Mouse (Mus musculus) forebrain, embryonic 10.5 days (tissue): ENCODE measurements at regions not wholly inside any gene's neighbourhood (a gene's known extent, or its start where the extent isn't known, plus 50 kb on each side); places are given as distances from the start of the nearest gene placed in this dataset.

Experiments used
- DNase-seq: peaks from one replicate; pipeline ENCODE4 v3.0.0-alpha.2; 2017; ENCODE audit warnings: low spot score; ENCODE audit errors: extremely low spot score
- H3K27ac ChIP-seq: fragments of 300-500 bp; sonication (generic); 2 replicates; pipeline ENCODE4 v1.5.1; 2016; ENCODE audit warnings: mild to moderate bottlenecking
- H3K27me3 ChIP-seq: fragments of 300-500 bp; sonication (generic); 2 replicates; pipeline ENCODE4 v1.6.1; 2016; ENCODE audit warnings: mild to moderate bottlenecking; ENCODE audit not compliant: poor library complexity, severe bottlenecking
- H3K36me3 ChIP-seq: fragments of 300-500 bp; sonication (generic); replicated peaks from 2 replicates; pipeline ENCODE4 v1.6.1; 2016; ENCODE audit warnings: mild to moderate bottlenecking, moderate library complexity
- H3K4me1 ChIP-seq: fragments of 300-500 bp; sonication (generic); 2 replicates; pipeline ENCODE4 v1.6.1; 2016
- H3K4me3 ChIP-seq: fragments of 300-500 bp; sonication (generic); 2 replicates; pipeline ENCODE4 v1.5.1; 2016; ENCODE audit warnings: mild to moderate bottlenecking, moderate library complexity
- H3K9me3 ChIP-seq: fragments of 300-500 bp; sonication (generic); 2 replicates; pipeline ENCODE4 v1.6.1; 2016; ENCODE audit warnings: mild to moderate bottlenecking, moderate library complexity
- WGBS: fragments of 180-500 bp; shearing (Covaris S2); methylation state at CpG from one replicate; pipeline ENCODE4 v1.1.7; 2016; 5-methylcytosine and 5-hydroxymethylcytosine counted together

DNA sequence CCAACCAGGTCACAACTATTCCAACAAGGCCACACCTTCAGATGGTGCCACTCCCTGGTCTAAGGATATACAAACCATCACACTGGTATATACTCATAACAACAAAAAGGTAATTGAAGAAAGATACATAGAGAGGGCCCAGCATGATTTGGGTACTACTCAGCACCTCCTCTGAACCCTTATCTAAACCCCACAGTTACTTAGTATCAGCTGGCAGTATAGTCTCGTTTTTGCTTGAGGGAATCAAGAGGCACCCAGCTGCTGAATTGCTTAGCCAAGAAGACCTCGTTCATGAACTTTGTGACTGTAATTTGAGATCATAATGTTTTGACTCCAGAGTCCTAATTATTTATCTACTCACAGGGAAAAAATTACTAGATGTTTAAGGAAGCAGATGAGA, 175.6 kb upstream of the Crbn start:
- 75% methylated on average over 2 of the region's 2 CpGs for WGBS
- Histone ChIP-seq H3K9me3 (no peaks in the 10 kb centered on the region), H3K27me3 (no peaks in the 10 kb centered on the region), H3K27ac (no peak overlapping the region), H3K4me1 (no peaks in the 10 kb centered on the region), H3K36me3 (no peaks in the 10 kb centered on the region), H3K4me3 (no peak overlapping the region)
- no peak for DNase-seq

DNA sequence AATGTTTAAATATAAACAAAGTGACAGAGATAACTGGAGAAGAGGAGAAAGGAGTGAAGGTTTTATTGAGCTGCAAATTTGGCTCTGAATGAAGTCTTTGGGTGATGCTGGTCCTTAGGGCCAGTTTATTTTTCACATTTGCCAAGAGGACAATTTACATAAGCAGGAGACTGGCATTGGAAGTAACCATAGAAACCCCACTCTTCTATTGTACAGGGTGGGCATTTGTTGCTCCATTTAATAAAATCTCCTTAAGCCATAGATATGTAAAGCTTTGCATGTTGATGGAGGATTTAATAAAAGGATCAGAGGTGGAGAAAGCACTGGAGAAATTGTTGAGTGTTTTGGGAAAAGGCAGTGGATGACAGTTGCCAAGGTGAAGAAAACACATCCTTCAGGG, 178.8 kb upstream of the Crbn start:
- Histone ChIP-seq H3K4me3 (no peak overlapping the region), H3K9me3 (no peaks in the 10 kb centered on the region), H3K36me3 (no peaks in the 10 kb centered on the region), H3K27me3 (no peaks in the 10 kb centered on the region), H3K27ac (no peak overlapping the region), H3K4me1 (no peaks in the 10 kb centered on the region)
- DNase-seq: no peak

DNA sequence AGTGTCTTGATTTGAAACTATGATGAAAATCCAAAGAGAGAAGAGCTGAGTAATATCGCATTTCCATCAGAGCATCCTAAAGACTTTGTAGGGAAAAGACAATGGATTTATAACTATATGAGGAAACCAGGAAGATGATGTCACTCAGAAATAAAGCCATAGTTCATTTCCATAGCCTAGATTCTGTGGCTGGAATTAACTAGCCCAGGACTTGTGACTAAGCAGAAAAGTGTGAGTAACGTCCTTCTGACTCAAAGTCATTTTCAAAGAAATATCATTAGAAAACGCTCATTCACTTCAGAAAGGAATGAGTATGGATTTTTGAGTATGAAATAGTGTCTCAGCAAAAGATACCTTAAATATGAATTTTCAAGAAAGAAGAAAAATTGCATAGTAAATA, 179.9 kb upstream of the Crbn start:
- no peaks in the 10 kb centered on the region for H3K27me3 ChIP-seq
- DNase-seq: no peak
- no peaks in the 10 kb centered on the region for H3K9me3 ChIP-seq
- H3K4me3 ChIP-seq: no peak overlapping the region
- no peaks in the 10 kb centered on the region for H3K4me1 ChIP-seq
- H3K27ac ChIP-seq: no peak overlapping the region
- no peaks in the 10 kb centered on the region for H3K36me3 ChIP-seq
- 90% methylated on average over 3 of the region's 3 CpGs for WGBS

DNA sequence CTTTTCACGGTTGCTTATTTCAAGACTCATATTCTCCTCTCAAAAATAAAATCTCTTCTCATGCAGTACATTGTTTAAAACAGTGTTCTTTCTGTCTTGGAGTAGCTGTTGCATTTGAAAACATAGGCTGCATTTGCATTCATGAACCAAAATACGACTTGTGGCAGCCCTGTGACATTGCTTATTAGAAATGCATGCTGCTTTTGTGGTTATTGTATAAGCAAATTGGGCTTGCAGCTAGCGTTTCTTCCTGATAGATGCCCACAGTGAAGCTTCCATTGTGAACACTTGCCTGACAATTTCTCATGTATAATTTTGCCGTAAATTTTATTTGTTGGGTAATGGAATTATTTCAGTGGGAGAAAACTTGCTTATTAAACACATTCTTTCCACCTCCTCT, 180.3 kb upstream of the Crbn start:
- no peak overlapping the region for H3K27ac ChIP-seq
- no peaks in the 10 kb centered on the region for H3K36me3 ChIP-seq
- H3K9me3 ChIP-seq: no peaks in the 10 kb centered on the region
- H3K4me1 ChIP-seq: no peaks in the 10 kb centered on the region
- WGBS: 84% methylated on average over 4 of the region's 4 CpGs
- no peaks in the 10 kb centered on the region for H3K27me3 ChIP-seq
- no peak overlapping the region for H3K4me3 ChIP-seq
- no peak for DNase-seq

DNA sequence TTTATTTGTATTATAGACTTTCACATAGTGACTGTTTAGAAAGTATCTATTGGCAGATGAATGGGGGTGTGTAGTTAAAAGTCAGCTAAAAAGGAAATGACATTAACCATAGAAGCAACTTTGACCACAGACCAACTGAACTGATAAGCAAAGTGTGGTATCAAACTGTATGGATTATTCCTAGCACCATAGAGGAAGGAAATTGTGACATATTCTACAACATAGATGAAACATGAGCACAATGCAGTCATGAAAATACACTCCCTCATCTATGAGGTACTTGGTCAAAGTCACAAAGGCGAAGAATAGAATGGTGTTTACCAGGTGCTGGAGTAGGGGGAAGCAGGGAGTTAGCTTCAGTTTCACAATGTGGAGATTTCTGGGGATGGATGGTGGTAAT, 181.4 kb upstream of the Crbn start:
- Histone ChIP-seq H3K36me3 (no peaks in the 10 kb centered on the region), H3K27ac (no peak overlapping the region), H3K9me3 (no peaks in the 10 kb centered on the region), H3K4me1 (no peaks in the 10 kb centered on the region), H3K4me3 (no peak overlapping the region), H3K27me3 (no peaks in the 10 kb centered on the region)
- 92% methylated on average over 1 of the region's 1 CpGs for WGBS
- DNase-seq: no peak

DNA sequence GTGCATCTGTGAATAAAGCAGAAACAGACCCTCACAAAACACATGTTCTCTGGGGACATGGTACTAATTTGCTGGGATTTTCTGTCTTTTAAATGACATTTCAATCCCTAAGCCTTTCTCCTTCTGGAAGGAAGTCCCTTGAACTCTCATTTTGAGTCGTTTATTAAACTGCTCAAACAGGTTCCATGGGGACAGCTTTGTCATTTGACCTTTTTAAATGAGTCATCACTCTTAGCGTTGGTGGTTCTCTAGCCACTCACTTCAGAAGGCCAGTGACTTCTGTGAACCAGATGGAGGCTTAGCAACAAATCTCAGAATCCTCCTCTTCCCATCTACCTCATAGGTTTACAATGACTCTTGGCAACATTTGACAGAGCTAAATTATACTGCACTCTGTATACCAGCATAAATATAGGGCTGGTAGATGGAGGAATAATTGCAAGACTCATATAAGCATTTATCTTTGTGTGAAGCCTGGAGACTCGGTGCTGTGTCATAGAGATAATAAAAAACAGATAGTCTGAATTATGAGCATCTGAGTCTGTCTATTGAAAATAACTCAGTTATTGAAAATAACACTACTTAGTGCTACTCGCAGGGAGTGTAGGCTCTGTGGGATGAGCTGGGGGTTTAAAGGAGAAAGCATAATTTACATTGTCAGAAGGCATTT, 185.4 kb upstream of the Crbn start:
- no peaks in the 10 kb centered on the region for H3K9me3 ChIP-seq
- no peaks in the 10 kb centered on the region for H3K27me3 ChIP-seq
- no peaks in the 10 kb centered on the region for H3K4me1 ChIP-seq
- no peak for DNase-seq
- H3K36me3 ChIP-seq: no peaks in the 10 kb centered on the region
- WGBS: 78% methylated on average over 4 of the region's 4 CpGs
- H3K4me3 ChIP-seq: no peak overlapping the region
- H3K27ac ChIP-seq: no peak overlapping the region

DNA sequence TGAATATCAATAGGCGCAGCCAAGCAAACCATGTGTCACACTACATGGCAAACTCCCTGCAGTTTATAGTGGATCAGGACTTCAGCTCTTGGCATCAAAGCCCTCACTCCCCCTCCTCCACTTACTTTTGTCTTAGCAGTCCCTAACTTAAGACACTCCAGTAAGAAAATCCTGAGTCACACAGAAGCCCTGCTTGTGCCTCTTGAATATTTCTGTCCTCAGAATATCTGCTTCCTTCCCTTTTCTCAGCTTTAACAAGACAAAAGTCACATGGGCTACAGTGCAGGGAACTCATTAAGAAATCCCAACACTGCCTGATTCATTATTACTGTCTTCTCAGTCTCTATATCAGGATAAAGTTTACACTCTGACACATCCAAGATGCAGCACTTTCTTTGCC, 191.7 kb upstream of the Crbn start:
- no peaks in the 10 kb centered on the region for H3K4me1 ChIP-seq
- H3K27me3 ChIP-seq: no peaks in the 10 kb centered on the region
- no peaks in the 10 kb centered on the region for H3K9me3 ChIP-seq
- H3K4me3 ChIP-seq: no peak overlapping the region
- H3K27ac ChIP-seq: no peak overlapping the region
- H3K36me3 ChIP-seq: no peaks in the 10 kb centered on the region
- no peak for DNase-seq
- WGBS: 87% methylated on average over 1 of the region's 1 CpGs

DNA sequence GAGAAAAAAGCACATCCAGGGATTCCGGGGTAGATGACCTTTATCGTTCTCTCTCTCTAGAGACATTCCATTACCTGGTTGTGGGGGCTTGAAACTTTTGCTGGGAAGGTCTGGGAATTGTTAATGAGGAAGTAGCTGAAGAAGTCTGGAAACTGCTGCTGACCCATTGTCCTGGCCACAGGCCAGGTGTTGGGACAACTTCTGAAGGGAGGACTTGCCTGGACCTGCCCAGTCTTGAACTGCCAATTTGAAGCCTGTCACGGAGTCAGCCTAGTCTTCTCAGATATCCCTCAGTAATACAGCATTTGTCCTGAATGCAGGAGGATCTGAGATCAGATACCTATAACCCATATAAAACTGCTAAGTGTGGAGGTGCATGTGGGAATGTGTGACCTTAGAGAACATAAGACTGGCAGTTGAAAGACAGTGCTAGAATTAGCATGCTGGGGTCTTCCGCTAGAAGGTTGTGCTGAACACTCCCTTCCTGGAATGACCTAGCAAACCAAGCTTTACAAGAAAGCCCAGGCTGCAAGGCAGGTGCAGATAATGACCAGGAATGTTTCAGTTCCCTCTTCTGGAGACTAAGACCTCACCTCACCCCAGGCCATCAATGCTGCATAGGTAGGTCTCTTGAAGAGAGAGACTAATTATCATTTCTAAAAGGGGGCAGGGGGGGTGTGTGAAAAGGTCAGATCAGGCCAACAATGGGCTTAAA, 204.7 kb upstream of the Crbn start:
- no peak overlapping the region for H3K4me3 ChIP-seq
- H3K9me3 ChIP-seq: no peaks in the 10 kb centered on the region
- H3K4me1 ChIP-seq: no peaks in the 10 kb centered on the region
- DNase-seq: no peak
- no peaks in the 10 kb centered on the region for H3K27me3 ChIP-seq
- H3K27ac ChIP-seq: no peak overlapping the region
- WGBS: 88% methylated on average over 4 of the region's 4 CpGs
- H3K36me3 ChIP-seq: no peaks in the 10 kb centered on the region

DNA sequence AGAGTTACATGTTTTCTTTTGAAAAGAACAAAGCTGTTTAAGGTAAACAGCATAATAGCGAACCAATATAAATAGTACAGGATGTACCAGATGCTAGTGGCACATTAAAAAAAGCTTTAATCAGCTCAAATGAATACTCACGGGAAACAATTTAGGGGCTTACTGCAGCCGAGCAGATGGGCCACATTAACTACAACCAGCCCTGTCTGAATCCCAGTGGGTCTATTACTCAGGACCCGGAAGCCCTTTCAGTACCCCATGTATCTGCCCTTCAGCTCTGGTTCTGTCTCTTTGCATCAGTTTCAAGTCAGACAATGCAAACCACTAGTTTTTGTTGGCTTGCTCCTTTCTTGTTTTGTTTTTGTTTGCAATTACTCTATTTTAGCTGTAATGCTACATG, 210.9 kb upstream of the Crbn start:
- no peaks in the 10 kb centered on the region for H3K27me3 ChIP-seq
- no peaks in the 10 kb centered on the region for H3K9me3 ChIP-seq
- H3K27ac ChIP-seq: no peak overlapping the region
- WGBS: 93% methylated on average over 4 of the region's 4 CpGs
- H3K36me3 ChIP-seq: no peaks in the 10 kb centered on the region
- H3K4me3 ChIP-seq: no peak overlapping the region
- H3K4me1 ChIP-seq: peaks cover 11% of the 10 kb centered on the region
- no peak for DNase-seq

DNA sequence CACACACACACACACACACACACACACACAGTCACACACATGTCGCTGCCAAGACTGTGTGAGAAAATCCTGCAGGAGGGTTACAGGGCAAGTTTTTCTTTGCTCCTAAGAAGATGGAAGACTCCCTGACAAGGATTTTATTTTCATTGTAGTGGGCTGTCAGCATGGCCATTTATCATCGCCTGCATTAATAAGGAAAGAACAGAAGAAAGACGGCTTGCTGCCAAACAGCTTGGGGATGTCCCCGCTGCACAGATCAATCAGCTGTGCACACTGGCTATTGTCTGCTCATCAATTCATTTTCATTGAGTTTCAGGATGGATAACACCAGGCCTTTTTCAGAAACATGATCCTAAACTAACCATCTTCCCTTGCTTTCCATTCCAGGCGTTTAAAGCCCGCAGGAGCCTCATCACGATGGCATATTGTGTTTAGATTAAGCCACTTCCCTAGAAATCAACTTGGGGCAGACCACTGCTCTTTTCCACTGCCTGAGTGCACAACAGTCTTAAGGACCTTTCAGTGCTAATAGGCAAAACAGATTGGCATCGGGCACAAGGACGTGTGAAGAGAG, 213.1 kb upstream of the Crbn start:
- Histone ChIP-seq H3K4me3 (no peak overlapping the region), H3K9me3 (no peaks in the 10 kb centered on the region), H3K27me3 (no peaks in the 10 kb centered on the region), H3K4me1 (peaks cover 11% of the 10 kb centered on the region), H3K36me3 (no peaks in the 10 kb centered on the region), H3K27ac (no peak overlapping the region)
- WGBS: 41% methylated on average over 9 of the region's 9 CpGs
- DNase-seq: no peak

DNA sequence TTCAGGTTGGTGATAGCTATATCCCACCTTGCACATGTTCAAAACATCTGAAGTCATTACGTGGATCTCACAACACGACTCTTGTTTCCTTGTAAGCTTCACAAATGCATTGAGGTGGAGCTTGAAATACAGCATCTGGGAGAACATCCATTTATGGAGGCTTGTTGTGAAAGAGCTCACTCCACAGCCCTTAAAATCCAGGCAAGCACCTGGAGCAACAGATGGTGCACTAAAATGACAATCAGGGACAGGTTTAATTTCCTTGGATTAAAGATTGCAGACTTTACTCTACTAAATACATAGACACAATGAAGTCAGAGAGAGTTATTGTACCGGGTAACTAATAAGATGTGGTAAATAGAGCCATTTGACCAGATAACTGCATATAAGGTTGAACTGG, 219.2 kb upstream of the Crbn start:
- H3K36me3 ChIP-seq: no peaks in the 10 kb centered on the region
- 90% methylated on average over 3 of the region's 3 CpGs for WGBS
- no peaks in the 10 kb centered on the region for H3K4me1 ChIP-seq
- no peak overlapping the region for H3K4me3 ChIP-seq
- no peaks in the 10 kb centered on the region for H3K27me3 ChIP-seq
- DNase-seq: no peak
- no peaks in the 10 kb centered on the region for H3K9me3 ChIP-seq
- H3K27ac ChIP-seq: no peak overlapping the region

DNA sequence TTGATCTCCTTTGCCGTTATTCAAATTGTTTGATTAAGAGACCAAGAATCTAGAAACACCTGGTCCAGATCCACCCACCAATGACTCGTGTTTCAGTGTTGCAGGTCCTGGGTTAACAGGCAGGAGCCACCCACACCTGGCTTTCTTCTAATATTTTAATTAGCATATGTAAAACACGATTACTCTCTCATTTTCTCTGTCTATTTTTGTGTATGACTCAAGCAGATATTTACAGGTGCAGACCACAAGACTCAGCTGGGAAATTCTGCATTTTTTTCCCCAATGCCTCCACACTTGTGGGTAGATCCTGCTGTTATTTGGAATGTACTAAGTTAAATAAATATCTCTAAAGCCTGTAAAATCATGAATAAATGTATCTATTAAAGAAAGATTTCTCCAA, 245.3 kb upstream of the Crbn start:
- no peak for DNase-seq
- H3K4me1 ChIP-seq: no peaks in the 10 kb centered on the region
- H3K9me3 ChIP-seq: no peaks in the 10 kb centered on the region
- H3K27ac ChIP-seq: no peak overlapping the region
- H3K27me3 ChIP-seq: no peaks in the 10 kb centered on the region
- WGBS: 87% methylated on average over 3 of the region's 3 CpGs
- H3K4me3 ChIP-seq: no peak overlapping the region
- H3K36me3 ChIP-seq: no peaks in the 10 kb centered on the region

DNA sequence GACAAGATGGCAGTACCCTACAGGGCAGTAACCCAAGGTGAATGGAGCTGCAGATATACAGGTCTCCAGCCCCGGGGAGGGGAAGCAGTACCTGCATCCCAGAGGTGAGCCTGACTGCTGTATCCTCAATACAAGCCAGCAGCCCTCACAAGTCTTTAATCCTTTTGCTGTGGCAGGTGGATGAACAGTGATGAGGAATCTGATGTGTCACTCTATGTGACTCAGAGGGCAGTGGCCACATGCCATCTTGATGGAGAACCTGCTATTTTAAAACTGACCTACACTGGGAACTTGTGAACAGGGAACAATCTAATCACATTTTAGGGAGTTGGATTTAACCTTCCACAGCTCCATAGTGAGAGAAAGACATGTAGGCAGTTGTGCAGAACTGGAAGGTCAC, 251.7 kb upstream of the Crbn start:
- H3K4me1 ChIP-seq: no peaks in the 10 kb centered on the region
- no peak overlapping the region for H3K27ac ChIP-seq
- WGBS: 81% methylated on average over 1 of the region's 1 CpGs
- H3K4me3 ChIP-seq: no peak overlapping the region
- DNase-seq: no peak
- H3K9me3 ChIP-seq: no peaks in the 10 kb centered on the region
- H3K27me3 ChIP-seq: no peaks in the 10 kb centered on the region
- H3K36me3 ChIP-seq: no peaks in the 10 kb centered on the region
